Mouse (Mus musculus): ENCODE data around the gene H2-Q6. TPM values are rescaled to one million over a fixed set of nuclear protein-coding genes. Genes with fewer than 3 reads are reported as not detected.
"Not testable (repeated sequence)": the region's sequence is repeated elsewhere in the genome, so short reads cannot be mapped to it uniquely, and the experiment has no call there.

The H2-Q6 gene
- polyA plus RNA-seq, 1 experiment from 2014 or later, result 0.48 TPM

DNA sequence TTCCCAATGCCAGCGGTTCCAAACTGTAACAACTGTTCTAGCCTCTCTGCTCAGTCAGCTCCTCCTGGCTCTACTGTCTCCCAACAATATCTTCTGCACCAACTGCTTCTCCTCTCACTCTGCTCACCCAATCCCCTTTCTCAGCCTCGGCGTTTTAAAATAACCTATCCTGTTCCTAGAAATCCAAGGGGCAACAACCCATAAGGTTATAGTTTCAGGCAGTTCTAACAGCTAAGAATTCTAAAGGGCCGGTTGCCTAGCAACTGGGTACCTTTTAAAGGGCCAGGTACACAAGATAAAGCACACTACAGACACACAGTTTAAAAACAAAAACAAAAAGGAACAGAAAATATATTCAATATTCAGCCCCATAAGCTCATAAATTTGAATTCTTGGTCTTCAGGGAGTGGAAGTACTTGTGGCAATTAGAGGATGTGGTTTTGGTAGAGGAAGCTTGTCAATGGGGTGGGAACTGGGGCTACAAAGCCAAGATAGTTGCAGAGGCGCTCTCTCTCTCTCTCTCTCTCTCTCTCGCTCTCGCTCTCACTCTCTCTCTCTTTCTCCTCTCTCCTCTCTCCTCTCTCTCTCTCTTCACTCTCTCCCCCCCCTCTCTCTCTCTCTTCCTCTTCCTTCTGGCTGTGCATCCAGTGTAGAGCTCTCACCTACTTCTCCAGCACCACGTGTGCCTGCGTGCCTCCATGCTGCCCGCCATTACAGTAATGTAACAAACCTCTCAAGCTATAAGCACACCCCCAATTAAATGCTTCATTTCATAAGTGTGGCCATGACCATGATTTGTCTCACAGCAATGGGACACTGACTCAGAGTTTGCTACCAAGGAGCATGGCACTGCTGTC is 9.1 kb upstream of the H2-Q6 start:
- not testable (repeated sequence) for H3K27me3 ChIP-seq (ENCODE audit: control insufficient read depth, insufficient read depth, low read depth, low read length); H3K27ac ChIP-seq (ENCODE audit: low read length); H3K4me2 ChIP-seq (ENCODE audit: low read depth, low read length); ATAC-seq (ENCODE audit: low read depth); H3K4me1 ChIP-seq (replicated peaks; ENCODE audit: control insufficient read depth, insufficient read depth, low read length); H3K4me3 ChIP-seq (ENCODE audit: low read length); H3K9me3 ChIP-seq (ENCODE audit: control insufficient read depth, low read length); H3K9ac ChIP-seq (ENCODE audit: low read length); H3K36me3 ChIP-seq (ENCODE audit: control insufficient read depth, insufficient read depth, low read length)
- WGBS, result 72% methylated on average over 3 of the region's 10 CpGs

DNA sequence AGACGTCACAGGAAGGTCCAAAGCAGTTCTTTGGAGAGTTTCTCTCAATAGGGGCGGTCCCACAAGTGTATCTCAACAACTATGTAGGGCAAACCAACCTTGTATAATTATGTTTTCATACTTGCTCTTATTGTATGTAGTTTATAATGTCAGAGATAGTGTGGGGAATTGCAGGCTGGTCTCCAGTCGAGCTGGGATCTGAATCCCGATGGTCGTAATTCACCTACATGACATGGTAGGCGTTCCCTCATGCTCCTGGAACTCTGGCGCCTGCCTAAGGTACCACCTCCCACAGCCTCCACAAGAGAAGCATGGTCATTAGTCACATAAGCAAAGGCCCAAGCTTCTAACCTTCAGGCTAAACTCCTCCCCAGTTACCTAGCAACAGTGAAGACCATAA is 5.9 kb upstream of the H2-Q6 start:
- Histone ChIP-seq H3K9ac (ENCODE audit: low read length) (no peak overlapping the region), H3K9me3 (ENCODE audit: control insufficient read depth, low read length) (no peaks in the 10 kb centered on the region), H3K27ac (ENCODE audit: low read length) (no peak overlapping the region), H3K27me3 (ENCODE audit: control insufficient read depth, insufficient read depth, low read depth, low read length) (no peaks in the 10 kb centered on the region), H3K4me1 (replicated peaks; ENCODE audit: control insufficient read depth, insufficient read depth, low read length) (no peaks in the 10 kb centered on the region), H3K4me3 (ENCODE audit: low read length) (no peak overlapping the region), H3K4me2 (ENCODE audit: low read depth, low read length) (no peak overlapping the region), H3K36me3 (ENCODE audit: control insufficient read depth, insufficient read depth, low read length) (no peaks in the 10 kb centered on the region)
- 69% methylated on average over 7 of the region's 7 CpGs for WGBS
- no peak for ATAC-seq (ENCODE audit: low read depth)

DNA sequence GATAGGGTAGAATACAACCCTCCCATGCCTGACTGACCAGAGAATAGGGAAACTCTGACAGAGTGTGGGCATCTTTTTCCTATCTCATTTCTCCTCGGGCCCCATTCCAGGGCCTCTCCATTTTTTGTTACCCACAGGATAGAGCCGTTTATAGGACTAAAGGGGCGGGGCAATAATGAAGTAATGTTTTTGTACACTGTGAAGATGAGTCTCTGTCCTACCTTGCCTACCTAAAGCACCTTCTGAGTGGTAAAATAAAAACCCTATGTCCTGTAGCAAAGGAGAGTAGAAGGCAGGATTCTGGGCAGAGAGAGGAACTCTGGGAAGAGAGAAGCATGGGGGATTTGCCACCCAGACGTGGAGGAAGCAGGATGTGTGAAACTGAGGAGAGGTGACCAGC is 5.1 kb upstream of the H2-Q6 start:
- not testable (repeated sequence) for H3K27me3 ChIP-seq (ENCODE audit: control insufficient read depth, insufficient read depth, low read depth, low read length); H3K36me3 ChIP-seq (ENCODE audit: control insufficient read depth, insufficient read depth, low read length); H3K9ac ChIP-seq (ENCODE audit: low read length); H3K27ac ChIP-seq (ENCODE audit: low read length); H3K4me3 ChIP-seq (ENCODE audit: low read length); H3K4me2 ChIP-seq (ENCODE audit: low read depth, low read length); ATAC-seq (ENCODE audit: low read depth); H3K4me1 ChIP-seq (replicated peaks; ENCODE audit: control insufficient read depth, insufficient read depth, low read length); H3K9me3 ChIP-seq (ENCODE audit: control insufficient read depth, low read length)
- WGBS, result 55% methylated on average over 4 of the region's 4 CpGs

DNA sequence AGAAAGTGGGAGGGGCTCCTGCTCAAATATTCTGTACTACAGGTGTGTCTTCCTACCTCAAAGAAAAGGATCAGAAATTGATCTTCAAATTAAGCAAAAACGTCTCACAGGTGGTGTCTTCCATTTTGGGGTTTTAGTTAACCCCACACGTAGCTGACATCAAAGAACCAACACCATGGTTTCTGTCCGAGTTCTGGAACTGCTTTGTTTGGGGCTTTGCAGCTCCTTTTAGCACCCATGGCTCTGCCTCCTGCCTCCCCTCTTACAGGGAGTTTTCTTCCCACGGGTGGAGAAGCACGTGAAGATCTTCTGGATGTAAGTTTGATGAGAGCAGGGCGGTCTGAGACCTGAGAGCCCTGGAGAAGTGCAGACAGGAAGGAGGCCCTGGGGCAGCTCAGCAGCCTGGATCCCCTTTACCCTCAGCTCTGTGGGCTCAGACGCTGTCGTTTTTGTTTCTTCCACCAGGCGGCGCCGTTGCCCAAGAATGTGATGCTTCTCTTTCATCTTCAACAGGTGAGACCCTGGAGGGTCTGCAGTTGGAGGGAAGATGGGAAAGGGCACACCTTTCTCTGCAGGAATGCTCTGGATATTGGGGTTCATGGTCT is 4.3 kb upstream of the H2-Q6 start:
- 14% methylated on average over 11 of the region's 11 CpGs for WGBS
- H3K36me3 ChIP-seq (ENCODE audit: control insufficient read depth, insufficient read depth, low read length); H3K27ac ChIP-seq (ENCODE audit: low read length); H3K4me1 ChIP-seq (replicated peaks; ENCODE audit: control insufficient read depth, insufficient read depth, low read length); ATAC-seq (ENCODE audit: low read depth); H3K27me3 ChIP-seq (ENCODE audit: control insufficient read depth, insufficient read depth, low read depth, low read length); H3K4me3 ChIP-seq (ENCODE audit: low read length); H3K9me3 ChIP-seq (ENCODE audit: control insufficient read depth, low read length); H3K9ac ChIP-seq (ENCODE audit: low read length); H3K4me2 ChIP-seq (ENCODE audit: low read depth, low read length): not testable (repeated sequence)

DNA sequence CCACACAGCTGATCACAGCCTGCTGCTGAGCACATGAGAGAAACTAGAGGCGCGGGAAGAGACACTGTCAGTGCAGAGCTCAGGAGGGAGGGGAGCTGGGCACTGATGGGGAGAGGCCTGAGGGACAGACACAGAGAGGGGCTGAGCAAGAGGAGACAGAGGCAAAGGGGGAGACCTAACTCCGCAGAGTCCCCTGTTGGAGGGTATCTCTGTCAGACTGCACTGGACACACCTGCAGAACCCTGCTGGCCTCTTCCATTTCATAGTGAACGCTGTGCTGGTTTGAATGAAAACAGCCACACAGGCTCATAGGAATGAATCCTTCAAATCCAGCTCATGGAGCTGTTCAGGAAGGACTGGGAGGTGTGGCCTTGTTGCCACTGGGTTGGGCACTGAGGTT is 3.3 kb upstream of the H2-Q6 start:
- not testable (repeated sequence) for H3K4me3 ChIP-seq (ENCODE audit: low read length); H3K4me1 ChIP-seq (replicated peaks; ENCODE audit: control insufficient read depth, insufficient read depth, low read length); H3K9me3 ChIP-seq (ENCODE audit: control insufficient read depth, low read length); H3K27ac ChIP-seq (ENCODE audit: low read length); ATAC-seq (ENCODE audit: low read depth); H3K9ac ChIP-seq (ENCODE audit: low read length); H3K4me2 ChIP-seq (ENCODE audit: low read depth, low read length); H3K36me3 ChIP-seq (ENCODE audit: control insufficient read depth, insufficient read depth, low read length)
- WGBS, result 87% methylated on average over 4 of the region's 4 CpGs
- peaks cover 11% of the 10 kb centered on the region for H3K27me3 ChIP-seq (ENCODE audit: control insufficient read depth, insufficient read depth, low read depth, low read length)

DNA sequence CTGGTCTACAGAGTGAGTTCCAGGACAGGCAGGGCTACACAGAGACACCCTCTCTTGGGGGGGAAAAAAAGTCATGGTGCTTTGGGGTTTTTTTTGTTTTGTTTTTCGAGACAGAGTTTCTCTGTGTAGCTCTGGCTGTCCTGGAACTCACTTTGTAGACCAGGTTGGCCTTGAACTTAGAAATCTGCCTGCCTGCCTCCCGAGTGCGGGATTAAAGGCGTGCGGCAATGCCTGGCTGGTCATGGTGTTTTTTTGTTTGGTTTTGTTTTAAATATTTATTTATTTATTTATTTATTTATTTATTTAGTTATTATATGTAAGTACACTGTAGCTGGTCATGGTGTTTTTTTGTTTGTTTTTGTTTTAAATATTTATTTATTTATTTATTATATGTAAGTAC is 2.3 kb upstream of the H2-Q6 start:
- ATAC-seq (ENCODE audit: low read depth); H3K4me1 ChIP-seq (replicated peaks; ENCODE audit: control insufficient read depth, insufficient read depth, low read length); H3K9ac ChIP-seq (ENCODE audit: low read length); H3K27ac ChIP-seq (ENCODE audit: low read length); H3K9me3 ChIP-seq (ENCODE audit: control insufficient read depth, low read length); H3K4me2 ChIP-seq (ENCODE audit: low read depth, low read length); H3K36me3 ChIP-seq (ENCODE audit: control insufficient read depth, insufficient read depth, low read length); H3K4me3 ChIP-seq (ENCODE audit: low read length): not testable (repeated sequence)
- H3K27me3 ChIP-seq (ENCODE audit: control insufficient read depth, insufficient read depth, low read depth, low read length), result peaks cover 11% of the 10 kb centered on the region
- WGBS, result 86% methylated on average over 5 of the region's 5 CpGs

DNA sequence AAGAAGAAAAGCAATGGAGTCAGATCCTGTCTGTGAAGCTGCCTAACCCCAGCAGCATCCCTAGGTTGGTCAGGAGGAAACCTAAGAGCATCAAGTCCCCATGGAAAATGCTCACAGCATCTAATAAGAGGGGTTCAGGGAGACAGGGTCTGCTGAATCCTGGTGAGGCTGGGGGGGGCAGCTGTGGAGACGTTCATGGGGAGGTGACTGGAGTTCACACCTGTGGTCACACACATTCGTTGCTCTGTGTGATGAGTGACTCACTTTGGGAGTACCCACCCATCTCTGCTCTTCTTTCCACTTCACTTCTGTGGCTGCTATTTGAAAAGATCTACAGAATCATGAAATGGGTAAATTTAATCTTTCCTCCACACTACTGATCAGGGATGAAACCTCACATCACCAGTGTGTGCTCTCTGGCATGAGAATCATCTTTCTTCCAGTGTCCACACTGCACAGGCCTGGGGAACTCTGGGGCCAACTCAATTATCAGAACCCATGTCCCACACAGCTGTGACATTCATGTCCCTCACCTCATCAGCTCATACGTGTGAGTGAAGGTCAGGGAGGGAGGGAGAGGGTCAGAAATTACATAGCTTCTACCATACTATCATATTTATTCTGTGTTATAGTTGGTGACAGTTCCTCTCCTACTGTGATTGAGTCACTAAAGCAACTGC is 1.4 kb upstream of the H2-Q6 start:
- not testable (repeated sequence) for H3K4me3 ChIP-seq (ENCODE audit: low read length); H3K4me2 ChIP-seq (ENCODE audit: low read depth, low read length); H3K9ac ChIP-seq (ENCODE audit: low read length); H3K9me3 ChIP-seq (ENCODE audit: control insufficient read depth, low read length); ATAC-seq (ENCODE audit: low read depth); H3K4me1 ChIP-seq (replicated peaks; ENCODE audit: control insufficient read depth, insufficient read depth, low read length); H3K27ac ChIP-seq (ENCODE audit: low read length); H3K36me3 ChIP-seq (ENCODE audit: control insufficient read depth, insufficient read depth, low read length)
- WGBS, result 49% methylated on average over 3 of the region's 3 CpGs
- peaks cover 11% of the 10 kb centered on the region for H3K27me3 ChIP-seq (ENCODE audit: control insufficient read depth, insufficient read depth, low read depth, low read length)

DNA sequence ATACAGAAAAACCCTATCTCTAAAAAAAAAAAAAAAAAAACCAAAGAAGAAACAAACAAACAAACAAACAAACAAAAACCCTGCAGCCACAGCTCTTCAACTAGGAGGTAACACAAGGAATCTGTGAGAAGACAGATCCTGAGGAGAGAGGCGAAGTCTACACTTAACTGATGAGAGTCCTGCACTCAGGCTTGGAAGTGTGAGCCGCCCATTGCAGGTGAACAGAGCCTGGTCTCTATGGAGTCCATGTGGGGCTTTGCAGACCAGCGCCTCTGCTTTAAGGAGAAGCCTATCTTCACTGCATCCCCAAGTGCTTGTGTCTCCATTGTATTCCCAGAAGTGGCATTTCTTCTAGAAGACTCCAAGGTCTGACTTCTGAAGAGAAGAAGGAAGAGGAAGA is 544 bp upstream of the H2-Q6 start:
- not testable (repeated sequence) for ATAC-seq (ENCODE audit: low read depth)
- H3K27me3 ChIP-seq (ENCODE audit: control insufficient read depth, insufficient read depth, low read depth, low read length), result peaks cover 11% of the 10 kb centered on the region
- 84% methylated on average over 3 of the region's 3 CpGs for WGBS

DNA sequence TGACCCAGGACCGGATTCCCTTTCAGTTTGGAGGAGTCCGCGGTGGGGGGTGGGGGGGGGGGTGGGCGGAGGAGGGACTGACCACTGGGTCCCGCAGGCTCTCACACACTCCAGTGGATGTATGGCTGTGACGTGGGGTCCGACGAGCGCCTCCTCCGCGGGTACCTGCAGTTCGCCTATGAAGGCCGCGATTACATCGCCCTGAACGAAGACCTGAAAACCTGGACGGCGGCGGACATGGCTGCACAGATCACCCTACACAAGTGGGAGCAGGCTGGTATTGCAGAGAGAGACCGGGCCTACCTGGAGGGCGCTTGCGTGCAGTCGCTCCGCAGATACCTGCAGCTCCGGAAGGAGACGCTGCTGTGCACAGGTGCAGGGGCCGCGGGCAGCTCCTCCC is 824 bp downstream of the H2-Q6 start:
- H3K9me3 ChIP-seq (ENCODE audit: control insufficient read depth, low read length); H3K4me1 ChIP-seq (replicated peaks; ENCODE audit: control insufficient read depth, insufficient read depth, low read length); H3K36me3 ChIP-seq (ENCODE audit: control insufficient read depth, insufficient read depth, low read length); H3K9ac ChIP-seq (ENCODE audit: low read length); H3K27ac ChIP-seq (ENCODE audit: low read length): not testable (repeated sequence)
- Histone ChIP-seq H3K27me3 (ENCODE audit: control insufficient read depth, insufficient read depth, low read depth, low read length) (peaks cover 11% of the 10 kb centered on the region), H3K4me3 (ENCODE audit: low read length) (peak overlapping the region; percentile 40), H3K4me2 (ENCODE audit: low read depth, low read length) (peak overlapping the region; percentile 62)
- ATAC-seq (ENCODE audit: low read depth), result peak; percentile 34; the same call in 1 of the 2 replicates
- 15% methylated on average over 28 of the region's 28 CpGs for WGBS

More for the DNA sequence above, 544 bp upstream of the H2-Q6 start:
- H3K4me2 ChIP-seq (ENCODE audit: low read depth, low read length); H3K27ac ChIP-seq (ENCODE audit: low read length); H3K9me3 ChIP-seq (ENCODE audit: control insufficient read depth, low read length); H3K9ac ChIP-seq (ENCODE audit: low read length); H3K4me3 ChIP-seq (ENCODE audit: low read length); H3K36me3 ChIP-seq (ENCODE audit: control insufficient read depth, insufficient read depth, low read length); H3K4me1 ChIP-seq (replicated peaks; ENCODE audit: control insufficient read depth, insufficient read depth, low read length): not testable (repeated sequence)

Data from lung, embryonic 16.5 days (tissue).